Mouse (Mus musculus) bone marrow, adult 2 months (tissue): ENCODE measurements around the gene Antxr2.

ENCODE experiments used
- CTCF ChIP-seq: fragments of 200-500 bp; IDR thresholded peaks from 2 replicates; pipeline ENCODE4 v1.5.1; 2011; ENCODE audit warnings: low read length, control low read depth; ENCODE audit not compliant: control insufficient read depth, insufficient read depth
- POLR2A ChIP-seq: fragments of 200-500 bp; IDR thresholded peaks from 2 replicates; pipeline ENCODE4 v1.6.1; 2011; ENCODE audit warnings: low read depth, mild to moderate bottlenecking, control low read depth, low read length, borderline replicate concordance; ENCODE audit not compliant: control insufficient read depth

DNA sequence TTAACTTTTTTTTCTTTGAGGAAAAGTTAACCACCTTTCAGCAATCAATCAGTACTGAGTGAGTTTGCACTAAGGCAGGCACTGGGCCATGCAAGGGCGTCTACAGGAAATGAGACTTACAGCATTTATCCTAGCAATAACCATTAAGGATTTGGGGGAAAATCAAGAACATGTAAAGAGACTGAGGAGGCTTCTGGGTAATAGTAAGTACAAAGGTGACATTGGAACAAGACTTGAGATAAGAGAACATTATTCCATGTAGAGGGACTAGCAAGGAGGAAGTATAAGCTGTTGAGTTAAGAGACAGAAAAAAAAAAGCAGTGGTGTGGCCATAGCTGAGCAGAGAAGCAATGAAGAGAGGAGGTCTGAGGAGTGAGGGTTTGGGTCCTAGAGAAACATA lies 57.5 kb downstream of the Antxr2 start:
- TF ChIP-seq CTCF (no peak), POLR2A (no peak)
